Mouse (Mus musculus): ENCODE data around the gene Pklr.

DNA sequence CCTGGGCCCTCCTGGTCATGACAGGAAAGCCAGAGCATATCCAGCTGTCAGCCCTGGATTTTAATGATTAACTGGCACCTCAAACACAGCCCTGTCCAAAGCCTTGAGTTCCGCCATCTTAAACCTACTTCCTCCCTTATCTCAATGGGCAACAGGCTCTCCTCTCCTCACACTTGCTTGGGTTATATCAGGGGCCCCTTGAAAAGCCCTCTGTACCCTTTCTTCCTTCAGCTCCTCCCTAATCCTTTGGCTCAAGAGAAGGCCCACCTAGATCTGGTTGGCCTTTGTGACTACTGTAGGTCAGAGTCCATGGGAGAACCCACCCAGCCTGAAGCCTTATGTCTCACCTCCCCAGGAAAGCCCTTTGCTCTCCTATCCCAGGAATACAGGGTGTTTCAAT is 2.2 kb upstream of the Pklr start:
- TF ChIP-seq CTCF (conservative IDR thresholded peaks at IDR 0.05; ENCODE audit: insufficient read depth, insufficient read length, low read depth, low read length): no peak
- TF ChIP-seq POLR2A (IDR thresholded peaks at IDR 0.05; ENCODE audit: low read depth, low read length): no peak

Data from kidney, adult 2 months (tissue).